Mouse (Mus musculus): ENCODE data around the gene Dedd2.

Gene Dedd2

DNA sequence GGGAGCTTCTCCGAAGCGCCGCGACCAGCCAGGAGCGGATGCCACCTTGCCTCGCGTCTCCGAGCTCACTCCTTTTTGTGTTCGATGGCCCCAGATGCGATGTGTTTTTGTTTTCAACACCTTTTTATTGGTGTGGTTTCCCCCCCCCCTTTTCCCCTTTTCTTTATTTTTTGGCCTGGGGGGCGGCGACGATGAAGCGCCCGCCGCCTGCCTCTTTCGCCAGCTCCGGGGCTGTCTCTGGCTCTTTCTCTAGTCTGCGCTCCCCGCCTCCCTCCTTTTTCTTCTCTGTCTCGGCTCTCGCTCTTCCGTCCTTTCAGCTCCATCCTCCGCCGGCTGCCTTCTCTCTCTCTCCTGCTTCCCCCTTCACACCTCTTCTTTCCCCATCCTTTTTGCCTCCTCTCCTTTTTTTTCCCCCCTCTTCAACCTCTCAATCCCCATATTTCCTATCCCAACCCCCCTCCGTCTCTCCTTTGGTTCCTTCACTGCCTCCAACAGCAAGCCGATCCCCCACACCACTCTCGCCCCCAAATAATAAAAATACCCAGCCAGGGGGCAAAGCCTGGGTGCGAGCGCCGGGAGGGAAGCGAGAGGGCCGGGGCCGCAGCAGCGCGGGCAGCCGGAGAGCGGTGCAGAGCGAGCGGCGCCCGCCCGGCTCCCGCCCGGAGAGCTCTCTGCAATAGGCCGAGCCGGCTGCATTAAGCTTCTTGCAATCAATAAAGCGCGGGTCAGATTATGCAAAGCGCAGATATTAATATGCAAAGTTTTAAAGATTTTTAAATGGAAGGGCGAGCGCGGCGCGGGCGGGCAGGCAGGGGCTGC, 41.4 kb downstream of the Dedd2 start:
- no peak for DNase-seq (ENCODE audit: low spot score)

DNA sequence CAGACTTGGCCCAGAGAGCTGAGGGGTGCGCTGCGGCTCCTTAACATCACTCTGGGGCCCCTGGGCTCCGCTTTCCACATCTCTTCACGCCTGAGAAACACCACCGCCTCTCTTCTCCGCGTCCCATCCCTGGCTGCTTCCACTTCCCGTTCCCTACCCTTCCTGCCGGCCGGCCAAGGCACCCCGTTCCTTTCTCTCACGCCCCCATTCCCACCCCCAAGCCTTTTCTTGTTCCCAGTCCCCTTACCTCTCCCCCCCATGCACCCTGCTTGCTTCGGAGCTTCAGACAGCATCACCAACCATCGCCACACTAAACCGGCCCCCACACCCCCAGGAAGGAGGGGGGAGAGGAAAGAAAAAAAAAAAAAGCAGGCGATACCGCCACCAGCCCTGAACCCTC, 42.1 kb downstream of the Dedd2 start:
- DNase-seq (ENCODE audit: low spot score): no peak

DNA sequence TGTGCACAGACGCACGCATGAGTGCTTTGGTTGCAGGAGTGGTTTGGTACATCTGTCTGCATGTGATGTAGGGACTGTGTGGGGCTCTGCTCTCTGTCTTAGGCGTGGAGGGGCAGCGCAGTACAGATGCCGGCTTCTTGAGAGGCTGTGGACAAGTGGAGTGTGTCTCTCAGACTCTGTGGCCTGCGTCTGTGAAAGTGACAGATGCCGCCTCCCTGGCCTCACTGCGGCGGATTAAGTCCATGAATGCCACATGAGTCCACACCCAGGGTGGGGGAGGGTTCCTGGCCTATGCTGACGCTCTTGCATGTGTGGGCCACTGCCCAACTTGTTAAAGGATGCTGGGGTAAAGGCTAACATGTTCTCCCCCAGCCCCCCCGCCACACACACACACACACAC, 46.1 kb downstream of the Dedd2 start:
- DNase-seq (ENCODE audit: low spot score): no peak

DNA sequence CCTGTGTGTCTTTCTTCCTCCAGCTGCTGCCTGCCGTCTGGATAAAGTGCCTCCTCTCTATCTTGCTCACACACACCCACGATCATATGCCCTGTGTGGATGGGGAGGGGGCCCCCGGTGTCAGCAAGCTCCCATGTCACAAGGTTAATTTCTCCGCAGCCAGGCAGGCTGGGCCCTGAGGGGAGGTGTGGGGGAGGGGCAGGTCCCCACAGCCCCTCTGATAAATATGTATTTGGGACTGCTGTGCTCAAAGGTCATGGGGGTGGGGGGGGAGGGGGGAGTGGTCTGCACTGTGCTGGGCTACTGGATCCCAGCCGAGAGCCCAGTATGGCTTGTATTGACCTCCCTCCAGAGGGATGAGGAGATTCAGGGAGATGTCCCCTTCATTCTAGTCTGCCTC, 47.7 kb downstream of the Dedd2 start:
- DNase-seq (ENCODE audit: low spot score): no peak

DNA sequence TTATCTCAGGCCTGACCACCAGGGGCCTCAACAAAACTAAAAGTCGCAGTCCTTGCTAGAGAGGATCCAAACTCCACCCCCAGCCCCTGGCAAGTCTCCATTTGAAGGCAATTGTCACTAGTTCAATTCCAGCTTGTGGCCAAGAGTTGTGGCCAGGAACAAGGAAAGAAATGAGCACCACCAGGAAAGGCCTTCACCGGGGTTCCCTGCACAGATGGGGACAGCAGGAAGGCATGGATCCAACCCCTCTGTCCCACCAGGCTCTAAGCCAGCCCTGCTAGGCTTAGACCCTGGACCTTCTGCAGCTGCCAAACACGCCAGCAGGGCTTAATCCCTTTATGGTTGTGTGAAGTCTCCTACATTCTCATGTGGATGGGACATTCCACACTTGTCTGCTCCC, 49.8 kb downstream of the Dedd2 start:
- no peak for DNase-seq (ENCODE audit: low spot score)

DNA sequence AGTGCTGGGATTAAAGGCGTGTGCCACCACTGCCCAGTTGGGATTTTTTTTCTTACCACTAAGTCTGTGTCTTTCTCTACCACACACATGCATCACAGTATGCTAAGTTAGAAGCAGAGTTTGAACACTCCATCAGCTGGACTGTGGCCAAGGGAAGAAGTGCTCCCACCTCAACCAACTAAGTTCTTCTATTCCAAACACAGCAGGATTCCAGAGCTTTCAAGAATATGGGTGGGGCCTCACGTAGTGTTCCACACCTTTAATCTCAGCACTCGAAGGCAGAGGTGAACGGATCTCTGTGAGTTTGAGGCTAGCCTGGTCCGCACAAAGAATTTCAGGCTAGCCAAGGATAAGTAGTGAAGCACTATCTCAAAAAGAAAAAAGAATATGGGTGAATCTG, 54.3 kb downstream of the Dedd2 start:
- DNase-seq (ENCODE audit: low spot score): no peak

DNA sequence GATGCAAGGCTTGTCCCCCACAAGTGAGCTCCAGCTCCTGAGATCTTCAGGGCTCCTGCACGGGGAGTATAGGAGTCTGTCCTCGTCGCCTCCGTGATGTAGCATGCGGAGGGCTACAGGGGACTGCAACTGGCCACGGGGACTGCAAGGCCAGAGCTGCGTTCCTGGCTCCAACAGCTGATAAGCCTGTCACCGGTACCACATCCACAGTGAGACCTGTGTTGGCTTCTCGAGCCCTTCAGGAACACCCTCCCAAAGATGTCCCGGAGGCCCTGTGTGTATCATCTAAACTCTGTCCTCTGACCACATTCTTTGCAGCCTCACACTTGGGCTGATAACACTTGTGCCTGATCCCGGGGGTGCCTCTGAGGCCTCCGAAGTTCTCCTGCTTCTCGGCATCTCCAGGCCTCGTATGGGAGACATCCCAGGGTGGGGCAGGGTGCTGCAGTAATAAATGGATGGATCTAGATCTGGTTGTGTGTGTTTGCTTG, 64.2 kb downstream of the Dedd2 start:
- DNase-seq (ENCODE audit: low spot score): no peak

DNA sequence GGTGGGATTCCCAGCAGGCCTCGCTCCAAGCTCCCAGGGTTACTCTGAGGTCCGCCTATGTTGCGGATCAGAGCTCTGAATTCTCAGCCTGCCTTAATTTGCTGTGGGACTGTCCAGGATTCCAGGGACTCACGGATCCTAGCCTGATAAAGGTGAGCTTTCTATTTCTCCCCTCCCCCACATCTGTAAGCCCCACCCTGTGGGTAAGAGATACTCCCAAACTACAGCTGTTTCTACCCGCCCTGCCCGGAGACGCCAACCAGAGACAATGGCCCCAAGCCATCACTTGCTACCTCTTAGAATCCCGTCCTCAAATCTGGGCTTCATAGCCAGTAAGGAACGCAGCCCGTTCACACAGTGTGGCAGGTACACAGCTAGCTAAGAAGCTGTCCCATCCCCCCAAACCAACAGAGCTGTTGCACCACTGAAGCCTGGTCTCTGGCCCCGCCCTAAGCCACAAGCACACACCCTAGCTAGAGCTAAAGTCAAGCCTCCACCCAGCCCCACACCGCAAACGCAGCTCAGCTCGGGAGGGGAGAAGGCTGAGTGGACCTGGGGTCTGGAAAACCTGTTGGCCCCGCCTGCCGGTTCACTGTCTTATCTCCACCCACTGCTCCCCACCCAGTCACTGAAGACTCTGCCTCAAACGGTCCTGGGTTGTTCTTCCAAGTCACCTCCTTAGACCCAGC, 64.8 kb downstream of the Dedd2 start:
- DNase-seq (ENCODE audit: low spot score): no peak

DNA sequence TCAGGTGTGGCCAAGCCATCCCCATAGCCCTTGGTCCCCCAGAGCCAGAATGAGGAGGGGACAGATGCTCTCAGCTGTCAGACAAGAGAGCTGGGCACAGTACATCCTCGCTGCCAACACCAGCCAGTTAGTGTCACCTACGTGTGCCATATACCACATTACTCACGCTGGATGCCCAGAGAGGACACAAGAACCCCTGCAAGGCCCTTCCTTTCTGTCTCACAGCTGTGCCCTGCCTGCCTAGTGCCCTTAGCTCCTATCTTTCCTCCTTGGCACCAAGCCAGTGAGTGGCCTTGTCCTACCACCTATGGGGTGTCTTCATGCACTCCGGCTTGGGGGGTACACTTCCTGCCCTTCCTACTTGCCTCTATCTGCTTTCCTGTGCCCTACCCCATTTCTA, 65.8 kb downstream of the Dedd2 start:
- DNase-seq (ENCODE audit: low spot score): no peak

DNA sequence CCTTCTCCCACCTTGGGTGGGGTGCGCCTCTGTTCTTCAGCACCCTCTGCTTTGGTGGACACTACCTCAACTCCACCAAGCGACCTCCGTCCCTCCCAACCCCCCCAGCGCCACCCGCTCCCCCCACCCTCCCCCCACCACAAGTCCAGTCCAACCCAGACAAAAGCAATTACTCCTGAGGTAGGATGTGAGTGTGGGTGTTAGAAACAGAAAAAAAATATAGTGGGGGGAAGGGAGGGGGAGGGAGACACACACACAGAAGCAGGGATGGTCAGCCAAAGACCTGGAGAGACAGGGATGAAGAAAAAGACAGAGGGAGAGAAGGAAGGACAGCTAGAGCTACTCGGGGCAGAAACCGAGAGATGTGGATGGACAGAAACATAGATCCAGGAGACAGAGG, 66.6 kb downstream of the Dedd2 start:
- no peak for DNase-seq (ENCODE audit: low spot score)

DNA sequence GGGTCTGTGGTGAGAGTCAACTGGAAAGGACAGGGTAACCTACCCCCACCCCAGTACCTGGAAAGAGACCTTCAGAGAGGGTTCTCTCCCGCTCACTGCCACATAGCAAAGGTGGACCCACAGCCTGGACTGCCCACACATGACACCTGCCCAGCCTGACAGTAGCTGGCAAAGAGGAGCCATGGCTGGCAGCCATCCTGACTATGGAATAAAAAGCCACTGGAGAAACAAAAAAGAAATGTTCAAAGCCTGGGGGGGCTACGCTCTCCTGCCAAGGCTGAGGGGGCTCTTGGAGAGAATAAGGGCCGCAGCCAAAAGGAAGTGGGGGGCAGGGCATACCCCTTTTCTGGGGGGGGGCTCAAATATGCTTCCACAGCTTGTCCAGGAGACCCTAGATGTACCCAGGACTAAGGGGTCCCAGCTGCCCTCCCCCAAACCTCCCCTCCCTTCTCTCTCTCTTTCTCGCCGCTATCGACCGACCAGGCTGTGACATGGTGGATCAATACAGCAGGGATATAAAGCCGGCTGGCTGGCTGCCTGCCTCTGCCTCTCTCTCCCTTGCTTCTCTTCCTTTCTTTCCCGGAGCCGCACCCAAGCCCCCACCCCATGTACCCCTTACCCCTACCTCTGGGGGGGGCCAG, 68.4 kb downstream of the Dedd2 start:
- DNase-seq (ENCODE audit: low spot score): no peak

DNA sequence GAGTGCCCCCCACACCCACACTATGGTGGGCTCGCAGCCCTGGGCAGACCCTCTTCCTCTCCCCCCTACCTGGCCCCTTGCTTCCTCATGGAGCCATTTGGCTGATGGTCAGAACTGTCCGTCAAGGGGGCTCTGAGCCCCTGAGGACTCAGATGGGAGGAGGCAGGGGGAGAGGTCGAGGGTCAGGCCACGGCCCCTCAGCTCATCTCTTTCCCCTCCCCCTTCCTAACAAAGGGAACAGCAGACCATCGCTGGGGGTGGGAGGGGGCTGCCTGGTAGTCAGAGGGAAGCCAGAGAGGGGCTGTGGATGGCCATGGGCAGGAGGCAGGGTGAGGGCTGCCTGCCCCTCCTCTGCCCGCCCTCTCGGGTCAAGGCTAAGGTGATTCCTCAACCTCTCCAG, 69.4 kb downstream of the Dedd2 start:
- no peak for DNase-seq (ENCODE audit: low spot score)

DNA sequence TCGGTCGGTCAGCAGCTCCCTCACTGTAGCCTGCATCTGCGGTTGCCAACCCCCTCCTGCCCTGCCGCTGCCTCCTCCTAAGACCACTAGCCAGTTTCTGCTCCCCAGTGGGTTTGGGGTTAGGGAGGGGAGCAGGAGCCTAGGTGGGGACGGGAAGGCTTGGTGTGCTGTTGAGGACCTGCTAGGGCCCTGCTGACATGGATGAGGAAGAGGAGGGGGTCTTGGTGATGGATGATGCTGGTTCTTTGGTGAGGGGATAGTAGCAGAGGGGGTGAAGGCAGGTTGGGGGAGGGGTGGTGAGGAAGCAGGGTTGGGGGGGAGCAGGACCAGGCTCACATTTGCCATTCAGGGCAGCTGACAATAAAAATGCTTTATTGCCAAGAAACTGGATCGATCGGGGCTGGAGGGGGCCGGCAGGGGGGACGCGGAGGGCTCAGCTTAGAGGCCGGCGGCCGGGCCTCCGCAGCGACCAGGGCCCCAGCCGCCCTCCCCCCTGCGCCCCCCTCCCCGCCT, 70.2 kb downstream of the Dedd2 start:
- DNase-seq (ENCODE audit: low spot score): no peak
